Mouse (Mus musculus) ovary, postnatal 10 days (tissue): Measurements from ENCODE around the gene Spryd7.

Source experiments
- DNase-seq: peaks from one replicate; pipeline ENCODE4 v3.0.0; 2022; ENCODE audit warnings: low spot score

Gene Spryd7

GRCm38 (mm10) chr14:61535811-61536210 lies 20.9 kb downstream of the Spryd7 start:
- no peak for DNase-seq

DNA sequence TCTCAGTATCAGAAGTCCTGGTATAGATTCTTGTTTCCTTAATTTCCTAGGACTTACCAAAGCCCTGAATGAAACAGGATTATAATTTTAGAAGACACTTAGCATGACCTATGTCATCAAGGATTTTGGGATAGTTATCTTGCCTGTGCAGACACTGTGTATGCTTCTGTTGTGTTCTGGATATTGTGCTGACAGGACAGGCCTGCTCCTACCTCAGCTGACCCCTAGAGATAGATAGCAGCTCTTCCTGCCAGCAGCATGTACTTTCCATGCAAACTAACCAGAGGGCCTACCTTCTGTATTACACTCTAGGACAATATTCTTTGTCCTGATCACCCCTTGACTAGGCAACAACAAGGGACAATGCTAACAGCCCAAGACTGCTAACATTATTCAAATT lies 25.7 kb downstream of the Spryd7 start:
- no peak for DNase-seq

- DNase-seq: no peak
Observed at GRCm38 (mm10) chr14:61530396-61530795, 26.3 kb downstream of the Spryd7 start.

DNA sequence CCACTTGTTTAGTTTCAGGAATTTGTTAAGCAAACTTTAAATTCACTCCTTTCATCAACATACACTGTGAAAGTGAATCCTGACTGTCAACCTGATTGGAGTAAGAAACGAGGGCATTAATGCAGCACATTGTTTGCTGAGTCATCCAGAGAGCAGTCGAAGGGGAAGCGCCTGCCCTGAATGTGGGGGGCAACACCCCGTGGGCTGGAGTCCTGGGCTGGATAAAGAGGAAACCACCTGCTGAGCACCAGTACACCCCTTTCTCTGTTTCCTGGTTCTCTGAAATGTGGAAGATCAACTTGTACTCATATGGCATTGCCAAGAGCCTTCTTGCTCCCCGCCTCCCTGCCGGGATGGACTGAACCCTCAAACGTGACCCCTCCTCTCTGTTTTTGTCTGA lies 27.2 kb downstream of the Spryd7 start:
- DNase-seq: no peak

DNA sequence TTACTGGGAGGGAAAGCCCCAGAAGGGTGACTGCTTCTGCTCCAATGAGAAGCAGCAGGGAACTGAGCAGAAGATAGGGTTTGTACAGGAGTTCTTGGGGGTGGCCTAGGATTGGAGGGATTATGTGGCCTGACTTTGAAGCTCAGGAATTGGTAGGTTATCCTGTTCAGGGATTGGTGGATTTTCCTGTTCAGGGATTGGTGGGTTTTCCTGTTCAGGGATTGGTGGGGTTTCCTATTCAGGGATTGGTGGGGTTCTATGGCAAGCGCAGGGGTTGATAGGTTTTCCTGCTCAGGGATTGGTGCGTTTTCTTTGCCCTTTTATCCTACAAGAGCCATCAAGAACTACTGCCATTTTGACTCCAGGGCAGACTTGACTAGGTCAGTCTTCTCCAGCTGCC lies 30.7 kb downstream of the Spryd7 start:
- no peak for DNase-seq

- no peak for DNase-seq
Observed at GRCm38 (mm10) chr14:61523821-61524220, 32.9 kb downstream of the Spryd7 start.

- no peak for DNase-seq
Observed at GRCm38 (mm10) chr14:61518659-61519480, 37.8 kb downstream of the Spryd7 start.

DNA sequence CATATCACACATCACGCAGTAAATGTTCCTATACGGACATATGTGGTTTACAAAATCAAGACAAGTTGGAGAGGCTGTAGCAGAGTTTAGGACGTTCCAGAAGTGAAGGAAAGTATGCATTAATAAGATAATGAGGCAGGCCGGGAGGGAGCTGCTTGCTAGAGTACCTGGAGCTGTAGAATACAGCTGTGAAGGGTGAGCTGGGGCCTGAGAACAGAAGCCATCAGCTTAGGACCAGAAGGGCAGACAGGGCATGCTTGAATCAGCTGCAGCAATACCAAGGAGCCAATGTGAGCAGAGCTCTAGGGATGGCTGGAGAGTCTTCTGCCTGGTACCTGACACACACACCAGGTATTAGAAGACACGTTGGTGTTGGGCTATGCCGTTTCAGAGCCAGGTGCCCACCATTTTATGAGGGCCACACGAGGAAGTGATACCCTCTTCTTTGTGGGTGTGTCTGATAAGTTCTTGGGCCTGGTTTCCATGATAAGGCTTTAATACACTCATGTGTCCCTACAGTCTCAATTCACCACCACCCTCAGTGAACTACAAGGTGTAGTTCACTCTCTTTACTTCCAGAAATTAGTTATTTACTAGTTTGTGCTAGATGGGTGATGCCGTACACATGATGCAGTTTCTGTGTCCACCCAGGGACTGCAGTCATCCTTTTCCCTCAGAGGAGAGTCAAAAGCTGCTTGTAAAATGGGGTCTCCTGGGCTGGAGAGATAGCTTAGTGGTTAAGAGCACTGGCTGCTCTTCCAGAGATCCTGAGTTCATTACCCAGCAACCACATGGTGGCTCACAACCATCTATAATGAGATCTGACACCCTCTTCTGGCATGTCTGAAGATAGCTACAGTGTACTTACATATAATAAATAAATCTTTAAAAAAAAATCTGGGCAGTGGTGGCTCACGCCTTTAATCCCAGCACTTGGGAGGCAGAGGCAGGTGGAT lies 39.9 kb downstream of the Spryd7 start:
- DNase-seq: no peak

- no peak for DNase-seq
Observed at GRCm38 (mm10) chr14:61511494-61511893, 45.2 kb downstream of the Spryd7 start.

- DNase-seq: peak; percentile 52
Observed at GRCm38 (mm10) chr14:61497716-61498490, 58.8 kb downstream of the Spryd7 start.

DNA sequence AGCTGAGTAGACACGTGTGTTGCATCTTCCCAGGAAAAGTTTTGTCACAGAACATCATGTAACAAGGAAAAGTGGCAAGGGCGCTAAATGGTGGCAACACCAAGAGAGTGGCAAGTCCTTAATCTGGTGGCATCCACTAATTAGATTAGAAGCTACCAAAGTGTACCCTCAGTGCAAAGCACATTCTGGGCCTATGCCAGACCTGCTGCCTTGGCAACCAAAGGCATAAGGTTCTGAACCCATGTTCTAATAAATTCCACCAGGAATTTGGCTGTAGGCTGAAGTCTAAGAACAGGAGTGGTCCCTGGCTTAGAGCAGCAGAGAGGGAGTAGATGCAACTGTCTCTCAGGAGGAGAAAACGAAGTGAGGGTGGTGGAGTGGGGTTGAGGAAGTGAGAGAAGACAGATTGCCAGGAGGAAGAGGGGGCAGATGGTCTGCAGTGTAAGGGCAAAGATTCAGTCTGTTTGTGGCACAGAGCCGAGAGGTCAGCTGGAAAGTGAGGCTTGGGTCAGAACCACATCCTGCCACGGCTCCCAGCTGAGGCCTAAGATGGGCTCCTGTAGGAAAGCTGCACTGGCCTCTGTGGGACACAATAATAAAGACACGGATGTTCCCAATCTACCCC lies 63.1 kb downstream of the Spryd7 start:
- DNase-seq: no peak
